Mouse (Mus musculus) bone marrow, adult 2 months (tissue): ENCODE data around the gene A830031A19Rik. TPM values are rescaled to one million over a fixed set of nuclear protein-coding genes. Genes with fewer than 3 reads are reported as not detected.

Experiments
- H3K27ac ChIP-seq: fragments of 200-500 bp; 2 replicates; pipeline ENCODE4 v1.5.1; 2012; ENCODE audit warnings: low read depth, mild to moderate bottlenecking, control low read depth, inconsistent platforms, low read length; ENCODE audit not compliant: control insufficient read depth, poor library complexity, insufficient read depth
- H3K4me1 ChIP-seq: fragments of 200-500 bp; 2 replicates; pipeline ENCODE4 v1.6.1; 2011; ENCODE audit warnings: low read length; ENCODE audit not compliant: control insufficient read depth, insufficient read depth
- H3K4me3 ChIP-seq: fragments of 200-500 bp; replicated peaks from 2 replicates; pipeline ENCODE3; 2011; ENCODE audit warnings: mild to moderate bottlenecking, low read depth, low read length, control low read depth; ENCODE audit not compliant: control insufficient read depth
- CTCF ChIP-seq: fragments of 200-500 bp; IDR thresholded peaks from 2 replicates; pipeline ENCODE4 v1.5.1; 2011; ENCODE audit warnings: low read length, control low read depth; ENCODE audit not compliant: control insufficient read depth, insufficient read depth
- POLR2A ChIP-seq: fragments of 200-500 bp; IDR thresholded peaks from 2 replicates; pipeline ENCODE4 v1.6.1; 2011; ENCODE audit warnings: low read depth, mild to moderate bottlenecking, control low read depth, low read length, borderline replicate concordance; ENCODE audit not compliant: control insufficient read depth
- WGBS: fragments of 180-500 bp; shearing (Covaris S2); methylation state at CpG from one replicate; pipeline ENCODE4 v1.1.7; 2018; 5-methylcytosine and 5-hydroxymethylcytosine counted together
- polyA plus RNA-seq: library from polyadenylated mRNA; stranded (reverse); fragments of >200 nt; gene quantifications from 2 replicates; pipeline ENCODE4 v1.2.4, GENCODE M21; 2011; ENCODE audit warnings: low replicate concordance; ENCODE audit not compliant: missing spikeins, insufficient read depth, insufficient read length

Gene A830031A19Rik
- polyA plus RNA-seq, 1 experiment = not detected

DNA sequence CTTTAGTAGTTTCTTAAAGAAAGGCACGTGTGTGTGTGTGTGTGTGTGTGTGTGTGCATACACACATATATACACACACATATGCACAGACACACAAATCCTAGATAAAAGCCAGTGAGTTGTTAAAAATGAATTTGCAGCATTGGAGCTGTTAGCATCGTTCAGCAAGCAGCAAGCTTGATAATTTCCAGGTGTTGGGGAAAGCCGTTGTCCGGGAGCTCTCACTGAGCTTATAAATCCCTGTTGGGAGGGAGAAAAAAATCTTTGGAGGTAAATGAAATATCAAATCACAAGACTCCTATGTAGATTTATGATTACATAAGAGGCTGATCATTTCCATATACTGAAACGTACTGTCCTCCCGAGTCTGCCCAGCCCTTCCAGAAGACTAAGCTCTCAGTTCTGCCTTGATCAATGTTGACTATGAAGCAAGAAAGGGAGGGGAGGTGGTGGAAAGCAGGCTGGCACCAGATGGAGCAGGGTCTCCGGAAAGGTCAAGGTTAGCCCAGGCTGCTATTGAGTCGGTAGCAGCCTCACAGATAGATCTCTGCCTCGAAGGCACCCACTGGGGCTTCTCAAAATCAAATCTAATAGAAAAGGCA is 12.3 kb downstream of the A830031A19Rik start:
- Histone ChIP-seq H3K4me3 (no peak overlapping the region), H3K4me1 (no peaks in the 10 kb centered on the region), H3K27ac (no peak overlapping the region)
- no peak for TF ChIP-seq POLR2A
- no peak for TF ChIP-seq CTCF
- 68% methylated on average over 9 of the region's 9 CpGs for WGBS

DNA sequence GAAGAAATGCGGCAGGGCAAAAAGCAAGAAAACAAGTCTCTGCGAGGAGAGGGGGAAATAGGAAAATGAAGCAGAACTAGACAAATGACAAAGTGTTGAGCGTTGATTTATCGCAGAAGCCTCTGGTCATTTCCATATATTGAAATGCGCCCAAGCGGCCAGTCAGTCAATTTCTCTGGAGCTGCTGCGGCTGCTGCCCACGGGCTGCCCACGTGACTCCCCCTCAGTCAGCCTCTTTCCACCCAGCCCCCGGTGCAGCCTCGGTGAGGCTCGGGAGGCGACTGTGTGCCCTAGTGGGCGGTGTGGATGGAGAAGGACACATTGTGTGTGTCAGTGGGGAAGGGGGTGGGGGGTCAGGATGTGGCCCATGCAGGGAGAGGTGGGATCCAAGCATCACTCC is 13.0 kb downstream of the A830031A19Rik start:
- Histone ChIP-seq H3K4me1 (no peaks in the 10 kb centered on the region), H3K27ac (no peak overlapping the region), H3K4me3 (no peak overlapping the region)
- TF ChIP-seq POLR2A (no peak), CTCF (no peak)
- 2% methylated on average over 14 of the region's 14 CpGs for WGBS

DNA sequence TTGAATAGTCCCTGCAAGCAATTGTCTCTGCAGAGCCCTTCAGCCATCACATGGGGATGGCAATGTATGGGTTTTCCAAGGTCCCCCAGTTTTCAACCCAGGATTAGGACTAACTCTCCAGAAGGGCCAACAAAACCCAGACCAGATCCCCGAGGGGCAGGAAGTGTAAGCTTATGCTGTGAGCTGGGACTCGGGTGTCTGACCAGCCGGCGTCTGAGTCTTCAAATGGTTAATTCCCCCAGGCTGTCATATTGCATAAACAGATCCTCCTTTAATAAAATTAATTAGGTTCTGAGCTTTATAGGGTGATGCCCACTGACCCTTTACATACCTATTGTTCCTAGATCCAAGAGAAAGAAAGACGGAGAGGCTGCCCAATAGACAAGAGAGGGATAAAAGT is 14.4 kb downstream of the A830031A19Rik start:
- H3K4me1 ChIP-seq = no peaks in the 10 kb centered on the region
- H3K27ac ChIP-seq = no peak overlapping the region
- 26% methylated on average over 5 of the region's 5 CpGs for WGBS
- no peak for TF ChIP-seq POLR2A
- no peak for TF ChIP-seq CTCF
- no peak overlapping the region for H3K4me3 ChIP-seq

DNA sequence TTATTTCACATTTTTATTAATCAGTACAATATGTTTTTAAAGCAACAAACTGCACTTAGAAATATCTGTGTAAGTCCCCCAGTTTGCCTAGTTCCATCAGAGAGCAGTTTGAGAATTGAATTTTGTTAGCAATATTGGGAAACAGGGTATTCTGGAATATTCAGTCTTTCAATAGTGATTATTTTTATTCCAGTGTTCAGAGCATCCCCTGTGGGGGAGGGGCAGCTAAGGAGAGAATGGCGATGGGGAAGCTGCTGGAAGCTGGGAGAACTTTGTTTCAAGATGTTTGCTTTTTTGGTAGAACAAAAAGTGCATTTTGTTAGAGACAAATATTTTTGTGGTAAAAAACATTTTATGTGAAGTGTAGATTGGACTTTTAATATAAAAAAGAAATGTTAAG is 15.7 kb downstream of the A830031A19Rik start:
- WGBS = 57% methylated on average over 1 of the region's 1 CpGs
- Histone ChIP-seq H3K4me3 (no peak overlapping the region), H3K4me1 (no peaks in the 10 kb centered on the region), H3K27ac (no peak overlapping the region)
- no peak for TF ChIP-seq POLR2A
- TF ChIP-seq CTCF = no peak

DNA sequence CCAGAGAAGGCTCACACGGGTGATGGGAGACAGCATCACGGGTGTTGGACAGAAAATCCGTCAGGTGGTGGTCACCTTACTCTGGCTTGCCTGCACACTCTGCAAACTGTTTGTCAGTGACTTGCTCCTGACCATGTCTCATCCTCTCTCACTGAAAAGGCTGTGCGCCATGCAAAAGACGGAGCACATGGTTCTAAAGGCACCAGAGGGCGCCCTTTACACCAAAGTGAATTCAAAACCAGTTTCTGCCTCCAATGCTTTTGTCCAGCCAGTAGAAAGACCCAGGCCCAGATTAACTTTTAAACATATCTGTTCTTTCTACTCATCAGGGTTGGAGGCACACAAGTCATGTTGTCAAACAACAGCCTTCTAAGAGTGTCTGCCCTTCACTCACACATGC is 22.0 kb downstream of the A830031A19Rik start:
- 82% methylated on average over 6 of the region's 6 CpGs for WGBS
- H3K4me1 ChIP-seq = no peaks in the 10 kb centered on the region; the same call in none of the 2 replicates
- TF ChIP-seq POLR2A = no peak
- TF ChIP-seq CTCF = peak; percentile 33; the same call in 1 of the 2 replicates

DNA sequence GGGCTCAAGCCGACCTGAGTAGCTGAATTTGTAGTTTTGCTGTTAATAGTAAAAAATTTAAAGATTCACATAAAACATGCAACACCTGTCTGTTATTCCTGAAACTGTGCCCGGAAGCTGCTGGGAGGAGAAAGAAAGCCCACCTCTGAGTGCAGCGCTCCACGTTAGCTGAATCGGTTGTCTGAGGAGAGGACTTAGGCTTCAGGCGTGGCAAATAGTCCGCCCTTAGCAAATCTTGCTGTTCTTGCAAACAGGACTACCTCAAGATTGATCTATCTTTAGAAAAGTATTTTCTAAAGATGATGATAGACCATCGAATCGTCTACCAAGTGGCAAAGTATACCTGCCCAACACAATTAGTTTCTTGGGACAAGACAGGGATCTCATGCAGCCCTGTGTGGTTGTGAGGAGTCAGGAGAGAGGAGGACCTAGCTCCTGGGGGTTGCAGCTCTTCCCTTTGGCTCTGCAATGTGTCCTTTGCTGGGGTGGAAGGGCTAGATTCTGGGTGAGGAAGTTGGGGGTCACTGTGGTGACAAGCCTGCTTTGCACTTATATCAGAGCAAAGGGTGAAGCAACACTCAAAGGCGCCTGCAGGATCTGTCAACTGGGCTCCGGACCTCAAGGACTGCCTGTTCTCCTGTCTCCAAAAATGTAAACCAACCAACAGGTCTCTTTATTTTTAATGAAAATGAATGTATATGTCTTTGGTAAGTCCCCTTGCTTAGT is 24.7 kb downstream of the A830031A19Rik start:
- Histone ChIP-seq H3K4me1 (no peaks in the 10 kb centered on the region; the same call in none of the 2 replicates), H3K27ac (no peak overlapping the region), H3K4me3 (no peak overlapping the region)
- no peak for TF ChIP-seq CTCF
- TF ChIP-seq POLR2A = no peak
- WGBS = 67% methylated on average over 11 of the region's 11 CpGs

More for the DNA sequence above, 22.0 kb downstream of the A830031A19Rik start:
- no peak overlapping the region for H3K4me3 ChIP-seq
- H3K27ac ChIP-seq = no peak overlapping the region

DNA sequence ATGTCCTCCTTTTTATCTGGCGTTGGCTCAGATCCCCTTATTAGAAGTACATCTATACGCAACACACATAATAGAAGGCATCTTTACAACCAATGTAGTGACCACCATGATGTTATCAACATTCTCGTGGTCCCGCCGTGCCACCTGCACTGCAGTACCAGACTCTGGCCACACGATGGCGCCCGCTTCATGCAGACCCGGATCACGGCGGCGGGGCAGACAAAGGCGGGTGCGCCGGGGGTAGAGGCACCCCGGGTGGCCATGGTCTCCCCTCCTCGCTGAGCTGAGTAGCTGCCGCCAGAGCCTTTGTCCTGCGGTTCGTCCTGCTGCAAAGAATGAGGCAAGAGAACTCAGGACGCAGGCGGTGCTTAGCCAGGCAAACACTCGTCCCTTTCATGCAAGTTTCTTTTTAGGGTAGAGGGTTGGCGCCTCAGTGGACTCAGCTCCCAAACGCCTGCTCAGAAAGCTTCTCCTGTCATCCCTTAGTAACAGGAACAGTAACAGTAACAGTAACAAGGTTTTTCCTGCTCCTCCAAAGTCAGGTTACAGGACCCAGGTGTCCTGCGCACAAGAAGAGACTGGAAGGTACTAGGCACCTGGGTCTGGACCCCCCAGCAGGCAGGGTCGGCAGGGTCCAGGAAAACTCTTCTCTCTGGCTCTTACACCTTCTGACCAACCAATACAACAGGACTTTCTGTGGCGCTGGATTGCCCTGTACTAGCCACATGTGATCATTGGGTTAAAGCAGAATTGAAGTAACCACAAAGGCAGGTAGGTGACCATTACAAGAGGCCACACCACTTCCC is 25.4 kb downstream of the A830031A19Rik start:
- WGBS = 6% methylated on average over 28 of the region's 28 CpGs
- peak overlapping the region; percentile 63 for H3K4me3 ChIP-seq
- peak; percentile 97 for TF ChIP-seq CTCF
- TF ChIP-seq POLR2A = no peak

DNA sequence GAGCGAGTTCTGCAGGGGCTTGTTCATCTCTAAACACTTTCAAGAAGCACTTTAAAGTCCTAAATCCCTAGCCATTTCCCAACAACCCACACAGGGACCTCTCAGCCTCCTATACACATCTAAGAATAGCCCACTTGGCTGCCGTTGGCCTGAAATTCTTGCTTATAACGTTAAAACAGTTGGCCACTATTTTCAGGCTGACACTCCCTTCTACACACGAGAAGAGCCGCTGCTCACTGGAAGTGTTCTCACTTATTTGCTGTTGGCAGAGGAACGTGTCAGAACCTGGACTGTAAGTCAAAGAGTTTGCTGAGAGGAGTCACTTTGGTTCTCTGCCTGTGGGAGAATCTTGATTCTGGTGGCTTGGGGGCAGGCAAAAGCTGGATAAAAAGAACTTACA is 30.8 kb downstream of the A830031A19Rik start:
- TF ChIP-seq CTCF (no peak), POLR2A (no peak)
- WGBS = 78% methylated on average over 6 of the region's 6 CpGs
- Histone ChIP-seq H3K27ac (no peak overlapping the region), H3K4me3 (no peak overlapping the region), H3K4me1 (no peaks in the 10 kb centered on the region)

More for the DNA sequence above, 25.4 kb downstream of the A830031A19Rik start:
- Histone ChIP-seq H3K4me1 (no peaks in the 10 kb centered on the region; the same call in none of the 2 replicates), H3K27ac (no peak overlapping the region)
